In the genomic region with DNA sequence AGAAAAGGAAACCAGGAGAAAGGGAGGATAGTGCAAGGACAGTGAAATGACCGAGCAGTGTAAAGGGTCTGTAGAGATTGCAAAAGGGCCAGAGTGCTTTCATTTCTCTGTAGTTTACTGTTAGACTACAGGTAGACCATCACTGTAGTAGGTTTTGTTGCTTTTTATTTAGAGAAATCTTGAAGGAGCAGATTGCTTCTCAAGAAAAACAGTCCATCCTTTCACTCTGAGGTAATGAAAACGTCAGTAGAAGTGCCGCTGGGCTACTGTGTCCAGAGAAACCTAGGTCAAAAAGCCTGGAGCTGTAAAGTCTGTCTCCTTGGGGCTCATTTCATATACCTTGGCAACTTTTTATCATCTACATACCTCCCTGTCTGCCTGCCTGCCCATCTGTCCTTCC, we compare ENCODE assay signal across 37 mouse cellular contexts. TPM values are rescaled to one million over a fixed set of nuclear protein-coding genes. Genes with fewer than 3 reads are reported as not detected.
DNase-seq lines count a peak whose midpoint lies in the region; ATAC-seq and TF ChIP-seq lines count a peak whose summit lies in the region.
"Had no signal": no experiment of that assay in that cellular context is flagged by ENCODE, and none has a peak within 500 bp of the region (broad histone marks: within the 10 kb centered on the region; RNA-seq: fewer than 3 reads in every experiment).

No protein-coding gene starts in this region.

- no peak for TF ChIP-seq RAD21 in MEL (IDR thresholded peaks at IDR 0.05; ENCODE audit: low read depth, low read length)

- H3K4me3 ChIP-seq in gastrocnemius, adult 2 months, result peak overlapping the region; percentile 43
- peak overlapping the region; percentile 79 for H3K4me3 ChIP-seq in megakaryocyte, embryonic 14.5 days (replicated peaks)
- H3K4me3 ChIP-seq in MEL (ENCODE audit: control insufficient read depth in 1 of 2, insufficient read depth in 1 of 2, low read depth in 2 of 2, low read length in 2 of 2) (peak overlapping the region; percentile 44 to 71), macrophage (ENCODE audit: inconsistent target) (peak overlapping the region; percentile 87)
- H3K4me3 ChIP-seq: erythroblast, embryonic 14.5 days; forebrain, embryonic 12.5 days; heart, adult 2 months; heart, embryonic 12.5 days; hindbrain, embryonic 10.5 days; intestine, embryonic 15.5 days; myocyte; neural tube, embryonic 13.5 days had no signal

- peak overlapping the region; percentile 47 for H3K9ac ChIP-seq in MEL (ENCODE audit: control insufficient read depth, low read depth, low read length, poor library complexity, severe bottlenecking)
- H3K9ac ChIP-seq: forebrain, embryonic 12.5 days; heart, embryonic 12.5 days; intestine, embryonic 15.5 days; neural tube, embryonic 13.5 days had no signal

- no peak for TF ChIP-seq POLR2A in MEL (IDR thresholded peaks at IDR 0.05; ENCODE audit: control insufficient read depth in 1 of 2, insufficient read depth in 1 of 2, low read depth in 1 of 2, low read length in 2 of 2, poor library complexity in 1 of 2)

- no peak for TF ChIP-seq EP300 in MEL (IDR thresholded peaks at IDR 0.05; ENCODE audit: low read depth in 1 of 2, low read length in 2 of 2)

- no peaks in the 10 kb centered on the region for H3K36me3 ChIP-seq in megakaryocyte, embryonic 14.5 days (replicated peaks; ENCODE audit: low read length)
- H3K36me3 ChIP-seq in MEL (ENCODE audit: control insufficient read depth in 1 of 2, insufficient read depth in 2 of 2, low read length in 2 of 2) (peaks cover 0 to 5% of the 10 kb centered on the region in 2 experiments; a peak in 2 of 4 replicates), macrophage (ENCODE audit: inconsistent target) (no peaks in the 10 kb centered on the region)
- H3K36me3 ChIP-seq: forebrain, embryonic 12.5 days; G1E; heart, embryonic 12.5 days; hindbrain, embryonic 10.5 days; intestine, embryonic 15.5 days; neural tube, embryonic 13.5 days had no signal

- intact Hi-C loops in gastrocnemius, adult 2 months (cut with DNase I), result loop anchor here (5.0 to 10.0 kb wide), 3 partner anchors 77 to 787 kb away; a partner anchor contains a TSS

- DNase-seq in gastrocnemius, adult 2 months, result no peak
- DNase-seq in gastrocnemius, postnatal 10 days, result no peak
- peak; percentile 30 for DNase-seq in MEL (ENCODE audit: low read depth, low spot score)
- no peak for DNase-seq in cerebellum, adult 11 months
- DNase-seq in thymus, postnatal 10 days (ENCODE audit: low spot score in 2 of 2), result no peak
- DNase-seq: adrenal gland, postnatal 10 days; cerebellum, postnatal 14 days; heart, postnatal 10 days; kidney, adult 8-10 months; kidney, postnatal 4 days had no signal

- ATAC-seq in megakaryocyte, adult 5-6 weeks (ENCODE audit: poor library complexity, severe bottlenecking), result no peak
- ATAC-seq: hindbrain, embryonic 16.5 days; intestine, embryonic 15.5 days; lung, postnatal 0 days; Patski had no signal

- H3K79me2 ChIP-seq in MEL (ENCODE audit: control insufficient read depth, insufficient read depth, low read length, poor library complexity) (peaks cover 20% of the 10 kb centered on the region), macrophage (ENCODE audit: inconsistent target) (peaks cover 70% of the 10 kb centered on the region)

- 67% methylated on average over 3 of the region's 3 CpGs for WGBS in macrophage (ENCODE audit: missing documents)

- peaks cover 24% of the 10 kb centered on the region for H3K4me1 ChIP-seq in megakaryocyte, embryonic 14.5 days
- H3K4me1 ChIP-seq in MEL (ENCODE audit: control insufficient read depth in 1 of 2, insufficient read depth in 2 of 2, low read length in 2 of 2), result peaks cover 0 to 9% of the 10 kb centered on the region in 2 experiments; a peak in 2 of 4 replicates
- H3K4me1 ChIP-seq: forebrain, embryonic 12.5 days; heart, embryonic 12.5 days; intestine, embryonic 15.5 days had no signal

- no peak for TF ChIP-seq CTCF in gastrocnemius, adult 2 months (IDR thresholded peaks at IDR 0.05)
- no peak for TF ChIP-seq CTCF in MEL (IDR thresholded peaks at IDR 0.05 in 2 of 3, conservative IDR thresholded peaks at IDR 0.05 in 1 of 3; ENCODE audit: control insufficient read depth in 1 of 3, insufficient read depth in 1 of 3, low read depth in 2 of 3, low read length in 3 of 3, poor library complexity in 1 of 3, severe bottlenecking in 1 of 3)

- no peak overlapping the region; the same call in 1 of the 2 replicates for H3K27ac ChIP-seq in gastrocnemius, adult 2 months
- peak overlapping the region; percentile 87 for H3K27ac ChIP-seq in MEL (ENCODE audit: control insufficient read depth, low read depth, low read length)
- peak overlapping the region; percentile 98 for H3K27ac ChIP-seq in macrophage
- H3K27ac ChIP-seq: forebrain, embryonic 12.5 days; heart, adult 2 months; hindbrain, embryonic 10.5 days; intestine, embryonic 15.5 days; kidney, postnatal 0 days; neural tube, embryonic 13.5 days had no signal

- no peaks in the 10 kb centered on the region for H3K9me3 ChIP-seq in megakaryocyte, embryonic 14.5 days
- no peaks in the 10 kb centered on the region for H3K9me3 ChIP-seq in MEL (replicated peaks; ENCODE audit: insufficient read depth, low read length)
- H3K9me3 ChIP-seq: forebrain, embryonic 12.5 days; G1E; heart, embryonic 12.5 days; hindbrain, embryonic 10.5 days; intestine, embryonic 15.5 days; neural tube, embryonic 13.5 days had no signal

- H3K27me3 ChIP-seq in megakaryocyte, embryonic 14.5 days (replicated peaks), result no peaks in the 10 kb centered on the region
- H3K27me3 ChIP-seq in MEL (ENCODE audit: control insufficient read depth in 1 of 2, insufficient read depth in 2 of 2, low read length in 2 of 2), result no peaks in the 10 kb centered on the region
- H3K27me3 ChIP-seq: forebrain, embryonic 12.5 days; heart, embryonic 12.5 days; intestine, embryonic 15.5 days; neural tube, embryonic 13.5 days; Patski had no signal

RNA-seq across cellular contexts. Expression of a gene that starts 3.1 kb away (rescaled TPM):
- under 1 TPM in 1 of 2 experiments, not detected in 1; 0.17 TPM for total RNA-seq in gastrocnemius, adult 2 months (2021)
- total RNA-seq in gastrocnemius, postnatal 10 days (2021), result 1 to 10 TPM in 1 of 2 experiments, under 1 TPM in 1; 0.85 to 1.1 TPM
- polyA plus RNA-seq in megakaryocyte, embryonic 14.5 days (2012; ENCODE audit: insufficient read depth, low replicate concordance), result 0.27 TPM in 1 of 2 replicates, not detected in the other
- total RNA-seq in megakaryocyte, adult 5-6 weeks (2015), result 29.7 and 33.0 TPM in 2 replicates
- total RNA-seq in megakaryocyte, adult 5-6 weeks (2017), result 26.4 and 27.2 TPM in 2 replicates
- total RNA-seq in MEL (2012; rRNA removed), result 9.9 and 12.9 TPM in 2 replicates
- polyA plus RNA-seq in MEL (2012; ENCODE audit: insufficient read depth in 1 of 2, insufficient read length in 2 of 2, low read depth in 1 of 2, low replicate concordance in 2 of 2, missing spikeins in 1 of 2), result 10 to 100 TPM in 1 of 2 experiments, not detected in 1; 12.3 TPM
- total RNA-seq in macrophage (2018; cell fraction: chromatin; rRNA removed), result 100 to 1,000 TPM in 3 of 26 experiments, 10 to 100 TPM in 23; 15.7 to 110 (median 77.8) TPM
- total RNA-seq in macrophage (2018; cell fraction: cytosol; rRNA removed), result 100 to 1,000 TPM in 20 of 26 experiments, 10 to 100 TPM in 6; 70.1 to 159 (median 117) TPM
- 100 to 1,000 TPM in 9 of 26 experiments, 10 to 100 TPM in 17; 36.5 to 139 (median 79.4) TPM for total RNA-seq in macrophage (2018; cell fraction: nucleus; rRNA removed)
- 84.8 to 185 TPM (median 109 TPM) in 3 replicates for polyA plus RNA-seq in macrophage (2018)

RNA-seq across cellular contexts. Expression of a gene that starts 3.2 kb away (rescaled TPM):
- total RNA-seq in gastrocnemius, adult 2 months (2021), result 100 to 1,000 TPM; 135 to 138 TPM
- 10 to 100 TPM; 68.7 to 69.4 TPM for total RNA-seq in gastrocnemius, postnatal 10 days (2021)
- 16.1 and 19.5 TPM in 2 replicates for polyA plus RNA-seq in megakaryocyte, embryonic 14.5 days (2012; ENCODE audit: insufficient read depth, low replicate concordance)
- total RNA-seq in megakaryocyte, adult 5-6 weeks (2015), result 56.9 and 61.3 TPM in 2 replicates
- 72.9 and 88.1 TPM in 2 replicates for total RNA-seq in megakaryocyte, adult 5-6 weeks (2017)
- 31.6 and 32.3 TPM in 2 replicates for total RNA-seq in MEL (2012; rRNA removed)
- polyA plus RNA-seq in MEL (2012; ENCODE audit: insufficient read depth in 1 of 2, insufficient read length in 2 of 2, low read depth in 1 of 2, low replicate concordance in 2 of 2, missing spikeins in 1 of 2), result 100 to 1,000 TPM in 1 of 2 experiments, 10 to 100 TPM in 1; 51.7 to 148 TPM
- total RNA-seq in macrophage (2018; cell fraction: chromatin; rRNA removed), result 100 to 1,000 TPM in 3 of 26 experiments, 10 to 100 TPM in 23; 36.6 to 109 (median 66.1) TPM
- total RNA-seq in macrophage (2018; cell fraction: cytosol; rRNA removed), result 10 to 100 TPM; 43.8 to 80.1 (median 68.6) TPM
- total RNA-seq in macrophage (2018; cell fraction: nucleus; rRNA removed), result 100 to 1,000 TPM in 3 of 26 experiments, 10 to 100 TPM in 23; 39.4 to 128 (median 62.4) TPM
- 50.8 to 76.2 TPM (median 59.4 TPM) in 3 replicates for polyA plus RNA-seq in macrophage (2018)

RNA-seq across cellular contexts. Expression of a gene that starts 33.6 kb away (rescaled TPM):
- total RNA-seq in gastrocnemius, adult 2 months (2021), result 1 to 10 TPM; 1.8 to 2.2 TPM
- total RNA-seq in gastrocnemius, postnatal 10 days (2021), result 1 to 10 TPM; 4.4 to 4.6 TPM
- polyA plus RNA-seq in megakaryocyte, embryonic 14.5 days (2012; ENCODE audit: insufficient read depth, low replicate concordance), result not detected in 2 replicates
- total RNA-seq in megakaryocyte, adult 5-6 weeks (2015), result 4.1 and 5.0 TPM in 2 replicates
- 1.5 and 2.5 TPM in 2 replicates for total RNA-seq in megakaryocyte, adult 5-6 weeks (2017)
- 2.5 and 3.2 TPM in 2 replicates for total RNA-seq in MEL (2012; rRNA removed)
- polyA plus RNA-seq in MEL (2012; ENCODE audit: insufficient read depth in 1 of 2, insufficient read length in 2 of 2, low read depth in 1 of 2, low replicate concordance in 2 of 2, missing spikeins in 1 of 2) (1 to 10 TPM in 1 of 2 experiments, not detected in 1; 8.2 TPM), macrophage (2018) (0.42 to 0.85 TPM (median 0.52 TPM) in 3 replicates)
- total RNA-seq in macrophage (2018; cell fraction: chromatin; rRNA removed), result 10 to 100 TPM in 1 of 26 experiments, 1 to 10 TPM in 25; 1.2 to 10.7 (median 3.9) TPM
- 1 to 10 TPM in 2 of 26 experiments, under 1 TPM in 24; 0.17 to 1.6 (median 0.43) TPM for total RNA-seq in macrophage (2018; cell fraction: cytosol; rRNA removed)
- 10 to 100 TPM in 2 of 26 experiments, 1 to 10 TPM in 24; 1.3 to 12.8 (median 2.9) TPM for total RNA-seq in macrophage (2018; cell fraction: nucleus; rRNA removed)

RNA-seq across cellular contexts. Expression of a gene that starts 47.4 kb away (rescaled TPM):
- total RNA-seq in gastrocnemius, adult 2 months (2021), result not detected
- total RNA-seq in gastrocnemius, postnatal 10 days (2021), result not detected
- polyA plus RNA-seq in megakaryocyte, embryonic 14.5 days (2012; ENCODE audit: insufficient read depth, low replicate concordance), result not detected in 2 replicates
- total RNA-seq in megakaryocyte, adult 5-6 weeks (2015), result not detected in 2 replicates
- not detected in 2 replicates for total RNA-seq in megakaryocyte, adult 5-6 weeks (2017)
- not detected in 2 replicates for total RNA-seq in MEL (2012; rRNA removed)
- polyA plus RNA-seq in MEL (2012; ENCODE audit: insufficient read depth in 1 of 2, insufficient read length in 2 of 2, low read depth in 1 of 2, low replicate concordance in 2 of 2, missing spikeins in 1 of 2) (under 1 TPM in 1 of 2 experiments, not detected in 1; 0.13 TPM), macrophage (2018) (not detected in 3 replicates)
- total RNA-seq in macrophage (2018; cell fraction: chromatin; rRNA removed), result 10 to 100 TPM in 8 of 26 experiments, 1 to 10 TPM in 16, not detected in 2; 1.3 to 19.9 (median 8.2) TPM
- total RNA-seq in macrophage (2018; cell fraction: cytosol; rRNA removed), result under 1 TPM in 5 of 26 experiments, not detected in 21; 0.29 to 0.88 (median 0.36) TPM
- 1 to 10 TPM in 17 of 26 experiments, under 1 TPM in 2, not detected in 7; 0.92 to 5.0 (median 2.5) TPM for total RNA-seq in macrophage (2018; cell fraction: nucleus; rRNA removed)
- total RNA-seq: adrenal gland, postnatal 10 days; G1E; gastrocnemius, adult 18-20 months; gastrocnemius, postnatal 4 days; heart, adult 2 months; heart, postnatal 10 days; left cerebral cortex, postnatal 10 days; liver, adult 2 months; midbrain, postnatal 0 days had no signal
- polyA plus RNA-seq: cerebellum, adult 2 months; cortical plate, adult 2 months; embryonic facial prominence, embryonic 14.5 days; erythroblast, embryonic 14.5 days; forebrain, embryonic 12.5 days; G1E; heart, adult 2 months; heart, embryonic 12.5 days; hindbrain, embryonic 10.5 days; hindbrain, embryonic 16.5 days; intestine, embryonic 15.5 days; kidney, postnatal 0 days; limb, embryonic 11.5 days; liver, adult 2 months; lung, postnatal 0 days; midbrain, embryonic 11.5 days; midbrain, postnatal 0 days; myocyte; neural tube, embryonic 13.5 days; Patski; stomach, embryonic 16.5 days had no signal

RNA-seq across cellular contexts. Expression of a gene that starts 58.0 kb away (rescaled TPM):
- not detected for total RNA-seq in gastrocnemius, adult 2 months (2021)
- total RNA-seq in gastrocnemius, postnatal 10 days (2021), result not detected
- not detected in 2 replicates for polyA plus RNA-seq in megakaryocyte, embryonic 14.5 days (2012; ENCODE audit: insufficient read depth, low replicate concordance)
- 0.62 TPM in 1 of 2 replicates, not detected in the other for total RNA-seq in megakaryocyte, adult 5-6 weeks (2015)
- total RNA-seq in megakaryocyte, adult 5-6 weeks (2017), result 0.44 TPM in 1 of 2 replicates, not detected in the other
- total RNA-seq in MEL (2012; rRNA removed), result not detected in 2 replicates
- polyA plus RNA-seq in MEL (2012; ENCODE audit: insufficient read depth in 1 of 2, insufficient read length in 2 of 2, low read depth in 1 of 2, low replicate concordance in 2 of 2, missing spikeins in 1 of 2) (under 1 TPM in 1 of 2 experiments, not detected in 1; 0.04 TPM), macrophage (2018) (0.14 to 0.44 TPM (median 0.25 TPM) in 3 replicates)
- total RNA-seq in macrophage (2018; cell fraction: chromatin; rRNA removed), result 1 to 10 TPM in 24 of 26 experiments, under 1 TPM in 2; 0.46 to 5.2 (median 3.3) TPM
- under 1 TPM in 25 of 26 experiments, not detected in 1; 0.05 to 0.55 (median 0.26) TPM for total RNA-seq in macrophage (2018; cell fraction: cytosol; rRNA removed)
- total RNA-seq in macrophage (2018; cell fraction: nucleus; rRNA removed), result 1 to 10 TPM in 23 of 26 experiments, under 1 TPM in 3; 0.52 to 5.1 (median 2.5) TPM
- total RNA-seq: adrenal gland, postnatal 10 days; gastrocnemius, adult 18-20 months; gastrocnemius, postnatal 4 days; heart, adult 2 months; heart, postnatal 10 days; left cerebral cortex, postnatal 10 days; liver, adult 2 months; midbrain, postnatal 0 days had no signal
- polyA plus RNA-seq: cerebellum, adult 2 months; cortical plate, adult 2 months; embryonic facial prominence, embryonic 14.5 days; erythroblast, embryonic 14.5 days; forebrain, embryonic 12.5 days; G1E; heart, adult 2 months; heart, embryonic 12.5 days; hindbrain, embryonic 10.5 days; hindbrain, embryonic 16.5 days; intestine, embryonic 15.5 days; kidney, postnatal 0 days; limb, embryonic 11.5 days; liver, adult 2 months; lung, postnatal 0 days; midbrain, embryonic 11.5 days; midbrain, postnatal 0 days; myocyte; neural tube, embryonic 13.5 days; Patski; stomach, embryonic 16.5 days had no signal
